Mouse (Mus musculus) naive thymus-derived CD4-positive, alpha-beta T cell, adult 5 months (primary cell): ENCODE data around the gene D830030K20Rik. TPM values are rescaled to one million over a fixed set of nuclear protein-coding genes. Genes with fewer than 3 reads are reported as not detected.

Experiments used
- polyA plus RNA-seq: library from polyadenylated mRNA; unstranded; fragments of 100-300 nt; shearing (Covaris generic); gene quantifications from one replicate; pipeline ENCODE4 v1.2.1, GENCODE M21; 2017

The D830030K20Rik gene
- polyA plus RNA-seq, result not detected

DNA sequence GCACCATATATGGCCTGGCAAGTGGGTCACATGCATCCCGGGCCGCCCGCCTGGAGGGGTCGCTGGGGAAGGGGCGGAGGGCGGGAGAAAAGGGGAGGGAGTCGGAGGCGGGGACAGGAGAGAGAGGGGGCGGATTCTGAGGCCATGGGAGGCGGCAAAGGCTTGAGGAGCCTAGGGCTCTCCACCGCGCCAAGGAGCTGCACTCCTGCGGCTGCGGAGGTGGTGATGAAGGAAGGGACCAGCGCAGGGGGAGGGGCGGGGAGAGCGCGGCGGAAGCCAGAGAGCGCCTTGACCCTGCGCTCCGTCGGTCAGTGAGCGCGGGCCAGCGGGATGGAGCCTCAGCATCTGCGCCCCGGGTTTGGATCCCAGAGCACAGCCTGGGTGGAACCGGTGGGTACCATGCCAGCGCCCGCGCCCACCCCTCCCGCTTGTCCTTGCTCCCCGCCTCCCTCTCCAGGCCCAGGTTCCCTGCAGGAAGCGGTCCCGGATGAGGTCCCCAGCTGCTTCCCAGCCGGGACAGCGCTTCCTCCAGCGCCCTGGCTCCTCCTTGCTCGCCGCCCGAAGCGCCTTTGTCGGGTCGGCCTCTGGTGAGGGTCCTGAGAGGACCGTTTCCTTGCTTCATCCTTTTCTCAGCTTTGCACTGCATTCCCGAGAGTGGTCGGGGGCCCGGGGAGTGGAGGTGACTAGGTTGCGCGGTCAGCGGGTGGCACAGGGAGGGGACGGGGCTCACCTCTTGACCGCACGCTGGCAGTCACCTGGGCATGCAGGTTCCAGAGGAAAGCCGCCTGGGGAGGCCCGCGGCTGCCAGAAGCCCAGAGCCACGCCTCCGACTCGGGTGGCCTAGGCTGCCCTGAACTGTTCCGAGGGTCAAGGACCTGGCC, at the start of gene D830030K20Rik:
D830030K20Rik (plus strand) TSS at position 217 of the 881 bp plus-strand sequence.

DNA sequence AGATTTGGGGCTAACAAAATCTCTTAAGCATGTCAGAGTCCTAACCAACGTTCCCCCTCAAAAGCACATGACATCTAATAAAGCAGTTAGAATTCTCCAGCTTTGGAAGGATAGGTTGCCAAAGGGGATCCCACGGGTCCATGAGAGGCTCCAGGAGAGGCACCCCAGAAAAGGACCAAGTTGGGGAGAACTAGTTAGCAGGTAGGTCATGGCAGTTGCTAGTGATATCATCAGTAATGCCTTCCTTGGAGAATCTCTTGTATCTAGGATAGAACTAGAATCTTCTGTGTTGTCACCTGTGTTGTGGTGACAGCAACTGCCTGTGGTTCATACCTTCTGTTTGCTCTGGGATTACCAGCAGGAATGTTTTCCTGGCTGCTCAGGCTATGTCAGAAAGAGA, 20.3 kb upstream of the D830030K20Rik start, which contains the start of gene Gm5795:
Gm5795 (plus strand) TSS at position 301 of the 400 bp plus-strand sequence.

Other genes with a start within 250 kb of the D830030K20Rik start
- gene Gm2888, start 178.5 kb upstream of the D830030K20Rik start, polyA plus RNA-seq, result not detected
- not detected for gene Gm2897, start 159.2 kb upstream of the D830030K20Rik start, polyA plus RNA-seq
- gene Gm10340, start 74.5 kb upstream of the D830030K20Rik start, polyA plus RNA-seq, result not detected
- not detected for gene Gm5795, start 20.2 kb upstream of the D830030K20Rik start, polyA plus RNA-seq
- gene Gm2956, start 124.1 kb downstream of the D830030K20Rik start, polyA plus RNA-seq, result not detected
- not detected for gene Gm10413, start 186.6 kb downstream of the D830030K20Rik start, polyA plus RNA-seq
- not detected for gene Gm10409, start 204.1 kb downstream of the D830030K20Rik start, polyA plus RNA-seq
- not detected for gene Gm3005, start 219.6 kb downstream of the D830030K20Rik start, polyA plus RNA-seq
- not detected for gene Gm10408, start 240.9 kb downstream of the D830030K20Rik start, polyA plus RNA-seq